Mouse (Mus musculus) lung, embryonic 16.5 days (tissue): ENCODE data around the gene Slc38a6. TPM values are rescaled to one million over a fixed set of nuclear protein-coding genes. Genes with fewer than 3 reads are reported as not detected.

Experiments used
- ATAC-seq: fragments of 200-750 bp; cut with Nextera tagmentation; 2 replicates; pipeline ENCODE4 v1.8.0; 2017; ENCODE audit warnings: low read depth, mild to moderate bottlenecking, moderate library complexity
- H3K27ac ChIP-seq: fragments of 300-500 bp; sonication (generic); 2 replicates; pipeline ENCODE4 v1.5.1; 2014; ENCODE audit warnings: mild to moderate bottlenecking, control low read depth, low read length
- H3K27me3 ChIP-seq: fragments of 300-500 bp; sonication (generic); 2 replicates; pipeline ENCODE4 v1.6.1; 2014; ENCODE audit warnings: low read depth, low read length, mixed read lengths; ENCODE audit not compliant: control insufficient read depth, insufficient read depth
- H3K36me3 ChIP-seq: fragments of 300-500 bp; sonication (generic); 2 replicates; pipeline ENCODE4 v1.6.1; 2014; ENCODE audit warnings: low read length; ENCODE audit not compliant: control insufficient read depth, insufficient read depth
- H3K4me1 ChIP-seq: fragments of 300-500 bp; sonication (generic); replicated peaks from 2 replicates; pipeline ENCODE4 v1.6.1; 2014; ENCODE audit warnings: low read length, mixed read lengths; ENCODE audit not compliant: control insufficient read depth, insufficient read depth
- H3K4me2 ChIP-seq: fragments of 300-500 bp; sonication (generic); 2 replicates; pipeline ENCODE4 v1.6.1; 2014; ENCODE audit warnings: low read depth, low read length, control low read depth
- H3K4me3 ChIP-seq: fragments of 300-500 bp; sonication (generic); 2 replicates; pipeline ENCODE4 v1.5.1; 2014; ENCODE audit warnings: mild to moderate bottlenecking, low read length, control low read depth
- H3K9ac ChIP-seq: fragments of 300-500 bp; sonication (generic); 2 replicates; pipeline ENCODE4 v1.6.1; 2014; ENCODE audit warnings: low read length, control low read depth
- H3K9me3 ChIP-seq: fragments of 300-500 bp; sonication (generic); 2 replicates; pipeline ENCODE4 v1.6.1; 2016; ENCODE audit warnings: low read length; ENCODE audit not compliant: control insufficient read depth
- WGBS: fragments of 180-500 bp; shearing (Covaris S2); extraction: QIAGEN DNeasy Blood & Tissue Kit; methylation state at CpG from one replicate; pipeline ENCODE4 v1.1.7; 2014; 5-methylcytosine and 5-hydroxymethylcytosine counted together
- polyA plus RNA-seq: library from polyadenylated mRNA; unstranded; fragments of >200 nt; fragmentation: Nextera tagmentation; extraction: Ambion mirVana; gene quantifications from 2 replicates; pipeline ENCODE4 v1.2.1, GENCODE M21; 2015

Gene Slc38a6
- polyA plus RNA-seq, 1 experiment from 2014 or later = 8.9 TPM

- no peaks in the 10 kb centered on the region for H3K27me3 ChIP-seq
- H3K9ac ChIP-seq = no peak overlapping the region
- no peak overlapping the region for H3K4me2 ChIP-seq
- 78% methylated on average over 3 of the region's 3 CpGs for WGBS
- ATAC-seq = no peak
- no peak overlapping the region for H3K27ac ChIP-seq
- H3K4me1 ChIP-seq = no peaks in the 10 kb centered on the region
- no peak overlapping the region for H3K4me3 ChIP-seq
- H3K36me3 ChIP-seq = no peaks in the 10 kb centered on the region
- no peaks in the 10 kb centered on the region for H3K9me3 ChIP-seq
Observed at GRCm38 (mm10) chr12:73269531-73269930, 17.0 kb upstream of the Slc38a6 start.

- no peaks in the 10 kb centered on the region for H3K9me3 ChIP-seq
- no peak for ATAC-seq
- no peak overlapping the region for H3K27ac ChIP-seq
- 78% methylated on average over 4 of the region's 4 CpGs for WGBS
- H3K27me3 ChIP-seq = no peaks in the 10 kb centered on the region
- H3K4me2 ChIP-seq = no peak overlapping the region
- no peak overlapping the region for H3K4me3 ChIP-seq
- no peaks in the 10 kb centered on the region for H3K4me1 ChIP-seq
- no peaks in the 10 kb centered on the region for H3K36me3 ChIP-seq
- H3K9ac ChIP-seq = no peak overlapping the region
Observed at GRCm38 (mm10) chr12:73269933-73270332, 16.6 kb upstream of the Slc38a6 start.

- H3K4me1 ChIP-seq = no peaks in the 10 kb centered on the region
- no peak overlapping the region for H3K4me3 ChIP-seq
- 81% methylated on average over 3 of the region's 3 CpGs for WGBS
- no peak overlapping the region for H3K4me2 ChIP-seq
- no peaks in the 10 kb centered on the region for H3K27me3 ChIP-seq
- H3K36me3 ChIP-seq = peaks cover 23% of the 10 kb centered on the region
- H3K9me3 ChIP-seq = no peaks in the 10 kb centered on the region
- H3K9ac ChIP-seq = no peak overlapping the region
- ATAC-seq = no peak
- H3K27ac ChIP-seq = no peak overlapping the region
Observed at GRCm38 (mm10) chr12:73274921-73275320, 11.7 kb upstream of the Slc38a6 start.

GRCm38 (mm10) chr12:73287609-73288008, 1.0 kb downstream of the Slc38a6 start:
- 56% methylated on average over 8 of the region's 8 CpGs for WGBS
- Histone ChIP-seq H3K36me3 (0 out of 2 replicates have a peak, but pooled peaks cover 2% of the 10 kb centered on the region), H3K4me1 (peaks cover 16% of the 10 kb centered on the region), H3K4me2 (peak overlapping the region; percentile 86), H3K27me3 (no peaks in the 10 kb centered on the region), H3K9me3 (no peaks in the 10 kb centered on the region), H3K27ac (no peak overlapping the region), H3K4me3 (peak overlapping the region; percentile 86), H3K9ac (peak overlapping the region; percentile 93)
- ATAC-seq = no peak

GRCm38 (mm10) chr12:73288626-73289025, 2.0 kb downstream of the Slc38a6 start:
- Histone ChIP-seq H3K4me1 (peaks cover 16% of the 10 kb centered on the region), H3K27ac (no peak overlapping the region), H3K27me3 (no peaks in the 10 kb centered on the region), H3K4me2 (no peak overlapping the region), H3K36me3 (peaks cover 2% of the 10 kb centered on the region; the same call in 1 of the 2 replicates), H3K9ac (no peak overlapping the region), H3K9me3 (no peaks in the 10 kb centered on the region), H3K4me3 (no peak overlapping the region)
- no peak for ATAC-seq
- 96% methylated on average over 3 of the region's 3 CpGs for WGBS

- no peak for ATAC-seq
- H3K4me1 ChIP-seq = peaks cover 8% of the 10 kb centered on the region
- no peaks in the 10 kb centered on the region; the same call in 1 of the 2 replicates for H3K36me3 ChIP-seq
- H3K9me3 ChIP-seq = no peaks in the 10 kb centered on the region
- H3K27me3 ChIP-seq = no peaks in the 10 kb centered on the region
- H3K27ac ChIP-seq = no peak overlapping the region
- no peak overlapping the region for H3K4me2 ChIP-seq
- H3K4me3 ChIP-seq = no peak overlapping the region
- no peak overlapping the region for H3K9ac ChIP-seq
Observed at GRCm38 (mm10) chr12:73294884-73295283, 8.3 kb downstream of the Slc38a6 start.

GRCm38 (mm10) chr12:73295505-73296140, 9.0 kb downstream of the Slc38a6 start:
- H3K4me2 ChIP-seq = no peak overlapping the region
- H3K4me3 ChIP-seq = no peak overlapping the region
- H3K36me3 ChIP-seq = no peaks in the 10 kb centered on the region; the same call in 1 of the 2 replicates
- no peaks in the 10 kb centered on the region for H3K27me3 ChIP-seq
- 56% methylated on average over 11 of the region's 11 CpGs for WGBS
- peak; percentile 85 for ATAC-seq
- no peak overlapping the region for H3K9ac ChIP-seq
- peaks cover 8% of the 10 kb centered on the region for H3K4me1 ChIP-seq
- H3K27ac ChIP-seq = peak overlapping the region; percentile 49
- H3K9me3 ChIP-seq = no peaks in the 10 kb centered on the region

- no peaks in the 10 kb centered on the region for H3K27me3 ChIP-seq
- no peaks in the 10 kb centered on the region for H3K9me3 ChIP-seq
- H3K9ac ChIP-seq = no peak overlapping the region
- no peaks in the 10 kb centered on the region; the same call in 1 of the 2 replicates for H3K36me3 ChIP-seq
- 84% methylated on average over 5 of the region's 5 CpGs for WGBS
- H3K4me2 ChIP-seq = no peak overlapping the region
- no peak for ATAC-seq
- no peak overlapping the region for H3K27ac ChIP-seq
- no peak overlapping the region for H3K4me3 ChIP-seq
- H3K4me1 ChIP-seq = peaks cover 8% of the 10 kb centered on the region
Observed at GRCm38 (mm10) chr12:73298621-73299020, 12.0 kb downstream of the Slc38a6 start.

- H3K9ac ChIP-seq = no peak overlapping the region
Observed at GRCm38 (mm10) chr12:73300531-73300930, 14.0 kb downstream of the Slc38a6 start.

More at GRCm38 (mm10) chr12:73300531-73300930, 14.0 kb downstream of the Slc38a6 start:
- H3K4me1 ChIP-seq = peaks cover 5% of the 10 kb centered on the region
- H3K36me3 ChIP-seq = no peaks in the 10 kb centered on the region
- H3K27me3 ChIP-seq = no peaks in the 10 kb centered on the region
- H3K4me3 ChIP-seq = no peak overlapping the region
- 70% methylated on average over 2 of the region's 2 CpGs for WGBS
- no peaks in the 10 kb centered on the region for H3K9me3 ChIP-seq
- ATAC-seq = no peak
- H3K27ac ChIP-seq = no peak overlapping the region
- no peak overlapping the region for H3K4me2 ChIP-seq
